Mouse (Mus musculus): ENCODE results near the gene Lgr4. TPM values are rescaled to one million over a fixed set of nuclear protein-coding genes. Genes with fewer than 3 reads are reported as not detected.

Lgr4 gene
- polyA plus RNA-seq, 1 experiment, result 6.6 TPM

DNA sequence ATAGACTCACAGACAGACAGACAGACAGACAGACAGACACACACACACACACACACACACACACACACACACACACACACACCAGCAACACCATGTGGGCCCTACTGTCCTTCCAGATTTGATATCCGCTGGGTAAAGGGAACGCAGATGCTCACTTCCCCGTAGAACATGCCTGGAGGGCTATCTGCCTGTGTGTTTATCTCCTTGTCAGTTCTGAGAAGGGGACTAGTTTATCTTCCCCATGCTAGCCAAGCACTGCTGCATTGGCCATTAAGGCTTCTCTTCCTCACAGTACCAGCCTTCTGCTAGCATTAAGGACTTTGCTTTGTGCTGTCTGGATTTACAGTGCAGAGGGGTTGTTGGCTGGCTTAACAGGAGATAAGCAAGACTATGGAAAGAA is 11.8 kb downstream of the Lgr4 start:
- 86% methylated on average over 3 of the region's 3 CpGs for whole genome bisulfite sequencing
- Histone ChIP-seq H3K4me3 (replicated peaks; ENCODE audit: extremely low read depth, low read depth, low read length) (no peak overlapping the region), H3K4me1 (ENCODE audit: control insufficient read depth, insufficient read depth, low read length) (no peaks in the 10 kb centered on the region)
- DNase-seq, result no peak
- TF ChIP-seq POLR2A (IDR thresholded peaks at IDR 0.05; ENCODE audit: borderline replicate concordance, extremely low read depth, low read depth, low read length) (no peak), CTCF (IDR thresholded peaks at IDR 0.05; ENCODE audit: insufficient read depth, low read length) (no peak)

- TF ChIP-seq POLR2A (IDR thresholded peaks at IDR 0.05; ENCODE audit: borderline replicate concordance, extremely low read depth, low read depth, low read length), result no peak
- TF ChIP-seq CTCF (IDR thresholded peaks at IDR 0.05; ENCODE audit: insufficient read depth, low read length), result no peak
- no peak for DNase-seq
- Histone ChIP-seq H3K4me1 (ENCODE audit: control insufficient read depth, insufficient read depth, low read length) (no peaks in the 10 kb centered on the region), H3K4me3 (replicated peaks; ENCODE audit: extremely low read depth, low read depth, low read length) (no peak overlapping the region)
- 94% methylated on average over 5 of the region's 5 CpGs for WGBS
Observed at GRCm38 (mm10) chr2:109930366-109930765, 12.9 kb downstream of the Lgr4 start.

- WGBS, result 95% methylated on average over 4 of the region's 4 CpGs
- TF ChIP-seq POLR2A (IDR thresholded peaks at IDR 0.05; ENCODE audit: borderline replicate concordance, extremely low read depth, low read depth, low read length) (no peak), CTCF (IDR thresholded peaks at IDR 0.05; ENCODE audit: insufficient read depth, low read length) (0 out of 2 replicates have a peak, but pooled peaks have one; percentile 9)
Observed at GRCm38 (mm10) chr2:109930771-109931170, 13.3 kb downstream of the Lgr4 start.

DNA sequence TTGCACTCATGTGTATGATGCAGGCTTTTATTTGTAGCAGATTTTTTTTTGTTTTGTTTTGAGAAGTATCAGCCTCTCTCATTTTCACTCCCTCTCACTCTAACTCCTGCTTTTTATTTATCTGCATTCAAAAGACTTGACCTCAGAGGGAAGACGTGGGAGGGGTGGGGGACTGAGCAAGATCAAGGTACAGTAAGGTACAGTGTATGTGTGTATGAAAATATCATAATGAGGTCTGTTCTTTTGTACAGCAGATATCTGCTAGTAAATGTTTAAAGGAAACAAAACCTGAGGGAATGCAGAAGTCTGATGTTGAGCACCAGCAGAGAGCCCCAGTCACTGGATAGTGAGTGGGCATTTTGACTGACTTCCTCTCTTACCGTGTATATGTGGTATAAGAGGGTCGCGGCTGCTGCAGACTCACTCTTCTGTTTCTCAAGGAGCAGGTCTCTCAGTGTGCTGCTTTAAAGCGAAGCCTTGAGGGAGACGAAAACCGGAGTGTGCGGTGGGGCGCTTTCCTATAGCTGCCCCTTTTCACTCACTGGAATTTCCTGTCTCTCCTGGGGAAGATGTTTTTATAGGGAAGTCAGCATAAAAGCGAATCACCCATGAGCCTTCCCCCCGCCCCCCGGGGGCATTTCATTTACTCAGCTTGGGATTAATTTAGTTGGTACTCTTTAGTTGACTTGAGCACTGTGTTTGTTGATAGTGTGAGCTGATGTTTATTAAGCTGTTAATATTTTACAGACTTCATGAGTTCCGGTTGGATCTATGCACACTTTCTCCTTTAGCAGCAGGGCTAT is 14.7 kb downstream of the Lgr4 start:
- Histone ChIP-seq H3K4me1 (ENCODE audit: control insufficient read depth, insufficient read depth, low read length) (no peaks in the 10 kb centered on the region), H3K4me3 (replicated peaks; ENCODE audit: extremely low read depth, low read depth, low read length) (no peak overlapping the region)
- no peak for DNase-seq
- no peak for TF ChIP-seq CTCF (IDR thresholded peaks at IDR 0.05; ENCODE audit: insufficient read depth, low read length)
- TF ChIP-seq POLR2A (IDR thresholded peaks at IDR 0.05; ENCODE audit: borderline replicate concordance, extremely low read depth, low read depth, low read length), result no peak
- 30% methylated on average over 13 of the region's 13 CpGs for WGBS

More at GRCm38 (mm10) chr2:109930771-109931170, 13.3 kb downstream of the Lgr4 start:
- no peak overlapping the region for H3K4me3 ChIP-seq (replicated peaks; ENCODE audit: extremely low read depth, low read depth, low read length)
- no peak for DNase-seq
- no peaks in the 10 kb centered on the region for H3K4me1 ChIP-seq (ENCODE audit: control insufficient read depth, insufficient read depth, low read length)

GRCm38 (mm10) chr2:109933151-109933550 is 15.7 kb downstream of the Lgr4 start:
- H3K4me3 ChIP-seq (replicated peaks; ENCODE audit: extremely low read depth, low read depth, low read length), result no peak overlapping the region
- 91% methylated on average over 3 of the region's 3 CpGs for WGBS
- no peaks in the 10 kb centered on the region for H3K4me1 ChIP-seq (ENCODE audit: control insufficient read depth, insufficient read depth, low read length)
- TF ChIP-seq POLR2A (IDR thresholded peaks at IDR 0.05; ENCODE audit: borderline replicate concordance, extremely low read depth, low read depth, low read length), result no peak
- TF ChIP-seq CTCF (IDR thresholded peaks at IDR 0.05; ENCODE audit: insufficient read depth, low read length), result no peak
- DNase-seq, result no peak

- Histone ChIP-seq H3K4me1 (ENCODE audit: control insufficient read depth, insufficient read depth, low read length) (no peaks in the 10 kb centered on the region), H3K4me3 (replicated peaks; ENCODE audit: extremely low read depth, low read depth, low read length) (no peak overlapping the region)
- TF ChIP-seq POLR2A (IDR thresholded peaks at IDR 0.05; ENCODE audit: borderline replicate concordance, extremely low read depth, low read depth, low read length), result no peak
- no peak for TF ChIP-seq CTCF (IDR thresholded peaks at IDR 0.05; ENCODE audit: insufficient read depth, low read length)
- no peak for DNase-seq
- 63% methylated on average over 4 of the region's 4 CpGs for WGBS
Observed at GRCm38 (mm10) chr2:109934086-109934485, 16.6 kb downstream of the Lgr4 start.

DNA sequence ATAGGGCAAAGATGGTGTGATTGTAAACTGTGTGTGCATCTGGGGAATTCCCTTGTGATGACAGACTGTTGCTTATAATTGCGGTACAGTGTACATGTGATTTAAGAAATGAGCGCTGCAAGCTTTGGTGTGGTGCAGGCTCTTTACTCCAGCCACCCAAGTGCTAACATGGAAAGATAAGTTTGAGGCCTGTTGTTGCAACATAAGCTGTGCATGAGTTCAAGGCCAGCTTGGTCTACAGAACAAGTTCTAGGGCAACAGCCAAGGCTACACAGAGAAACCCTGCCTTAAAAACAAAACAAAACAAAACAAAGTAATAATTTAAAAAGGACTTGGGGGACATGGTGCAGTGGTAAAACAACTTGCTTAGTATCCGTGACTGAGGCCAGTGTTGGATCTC is 17.7 kb downstream of the Lgr4 start:
- WGBS, result 91% methylated on average over 3 of the region's 3 CpGs
- no peak for DNase-seq
- Histone ChIP-seq H3K4me1 (ENCODE audit: control insufficient read depth, insufficient read depth, low read length) (no peaks in the 10 kb centered on the region), H3K4me3 (replicated peaks; ENCODE audit: extremely low read depth, low read depth, low read length) (no peak overlapping the region)
- TF ChIP-seq POLR2A (IDR thresholded peaks at IDR 0.05; ENCODE audit: borderline replicate concordance, extremely low read depth, low read depth, low read length) (no peak), CTCF (IDR thresholded peaks at IDR 0.05; ENCODE audit: insufficient read depth, low read length) (no peak)

GRCm38 (mm10) chr2:109935754-109936409 is 18.4 kb downstream of the Lgr4 start:
- WGBS, result 62% methylated on average over 11 of the region's 11 CpGs
- no peak overlapping the region for H3K4me3 ChIP-seq (replicated peaks; ENCODE audit: extremely low read depth, low read depth, low read length)
- no peaks in the 10 kb centered on the region for H3K4me1 ChIP-seq (ENCODE audit: control insufficient read depth, insufficient read depth, low read length)
- DNase-seq, result no peak
- no peak for TF ChIP-seq POLR2A (IDR thresholded peaks at IDR 0.05; ENCODE audit: borderline replicate concordance, extremely low read depth, low read depth, low read length)
- no peak for TF ChIP-seq CTCF (IDR thresholded peaks at IDR 0.05; ENCODE audit: insufficient read depth, low read length)

GRCm38 (mm10) chr2:109936410-109936755 is 18.9 kb downstream of the Lgr4 start:
- no peak for TF ChIP-seq POLR2A (IDR thresholded peaks at IDR 0.05; ENCODE audit: borderline replicate concordance, extremely low read depth, low read depth, low read length)
- no peak for TF ChIP-seq CTCF (IDR thresholded peaks at IDR 0.05; ENCODE audit: insufficient read depth, low read length)
- no peak overlapping the region for H3K4me3 ChIP-seq (replicated peaks; ENCODE audit: extremely low read depth, low read depth, low read length)
- 68% methylated on average over 2 of the region's 2 CpGs for WGBS
- H3K4me1 ChIP-seq (ENCODE audit: control insufficient read depth, insufficient read depth, low read length), result no peaks in the 10 kb centered on the region
- DNase-seq, result no peak
